Mouse (Mus musculus) c-Kit-positive CD71-positive TER-119-negative erythroid progenitor cells, embryonic 14.5 days (primary cell): ENCODE data around the gene Inpp4a.

Source experiments
- DNase-seq: peaks from one replicate; pipeline ENCODE4 v3.0.0-alpha.2; 2013; ENCODE audit warnings: low read depth

Inpp4a gene

GRCm38 (mm10) chr1:37299540-37300491 is at the start of gene Inpp4a:
Gene Inpp4a, plus strand, starts transcription at chr1:37299865.
- DNase-seq, result peak; percentile 81

- peak; percentile 15 for DNase-seq
Measured at GRCm38 (mm10) chr1:37250643-37251310, 48.9 kb upstream of the Inpp4a start.

- no peak for DNase-seq
Measured at GRCm38 (mm10) chr1:37258443-37258842, 41.2 kb upstream of the Inpp4a start.

- peak; percentile 40 for DNase-seq
Measured at GRCm38 (mm10) chr1:37272464-37272863, 27.2 kb upstream of the Inpp4a start.

GRCm38 (mm10) chr1:37286556-37286955 is 13.1 kb upstream of the Inpp4a start:
- no peak for DNase-seq

- no peak for DNase-seq
Measured at GRCm38 (mm10) chr1:37287748-37288147, 11.9 kb upstream of the Inpp4a start.

GRCm38 (mm10) chr1:37288181-37288935 is 11.3 kb upstream of the Inpp4a start:
- no peak for DNase-seq

GRCm38 (mm10) chr1:37288941-37289340 is 10.7 kb upstream of the Inpp4a start:
- no peak for DNase-seq

GRCm38 (mm10) chr1:37296414-37296813 is 3.3 kb upstream of the Inpp4a start:
- DNase-seq, result no peak

- no peak for DNase-seq
Measured at GRCm38 (mm10) chr1:37298904-37299303, 761 bp upstream of the Inpp4a start.

- no peak for DNase-seq
Measured at GRCm38 (mm10) chr1:37300650-37301049, 985 bp downstream of the Inpp4a start.

- no peak for DNase-seq
Measured at GRCm38 (mm10) chr1:37302801-37303200, 3.1 kb downstream of the Inpp4a start.

- DNase-seq, result no peak
Measured at GRCm38 (mm10) chr1:37305691-37306287, 6.1 kb downstream of the Inpp4a start.

GRCm38 (mm10) chr1:37307586-37307985 is 7.9 kb downstream of the Inpp4a start:
- no peak for DNase-seq

GRCm38 (mm10) chr1:37308021-37308742 is 8.5 kb downstream of the Inpp4a start:
- no peak for DNase-seq

GRCm38 (mm10) chr1:37308743-37309100 is 9.1 kb downstream of the Inpp4a start:
- no peak for DNase-seq

GRCm38 (mm10) chr1:37309939-37310515 is 10.4 kb downstream of the Inpp4a start:
- DNase-seq, result no peak

GRCm38 (mm10) chr1:37314338-37314737 is 14.7 kb downstream of the Inpp4a start:
- no peak for DNase-seq

- DNase-seq, result no peak
Measured at GRCm38 (mm10) chr1:37317644-37318285, 18.1 kb downstream of the Inpp4a start.

- no peak for DNase-seq
Measured at GRCm38 (mm10) chr1:37318558-37318957, 18.9 kb downstream of the Inpp4a start.
